Mouse (Mus musculus) urinary bladder, adult 18-20 months (tissue): ENCODE measurements around the gene Krtap28-13.

Experiments used
- DNase-seq, 2 experiments: peaks; one replicate each; pipeline ENCODE4 v3.0.0; 2022; ENCODE audit warnings: low spot score in 2 of 2, mixed read lengths in 2 of 2

Krtap28-13 gene

GRCm38 (mm10) chr1:83091268-83091667 is 30.5 kb downstream of the Krtap28-13 start:
- DNase-seq = no peak

DNA sequence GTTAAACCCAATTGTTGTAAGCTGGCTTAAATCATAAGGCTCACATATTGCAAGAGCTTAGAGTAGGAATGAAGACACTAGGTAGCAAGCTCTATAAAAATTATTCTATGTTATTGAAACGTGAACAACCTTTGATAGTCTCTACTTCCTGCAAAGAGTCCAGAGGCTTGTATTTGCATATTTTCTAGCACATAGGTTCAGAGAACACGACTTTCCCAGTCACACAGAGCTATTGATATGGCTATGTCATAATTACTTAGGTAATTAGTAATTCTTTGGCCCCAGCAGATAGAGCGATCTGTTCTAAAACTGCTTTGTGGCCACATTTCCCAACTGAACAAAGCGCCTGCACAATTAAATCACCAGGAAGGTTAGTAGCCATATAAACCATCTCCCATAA is 36.2 kb downstream of the Krtap28-13 start:
- no peak for DNase-seq

DNA sequence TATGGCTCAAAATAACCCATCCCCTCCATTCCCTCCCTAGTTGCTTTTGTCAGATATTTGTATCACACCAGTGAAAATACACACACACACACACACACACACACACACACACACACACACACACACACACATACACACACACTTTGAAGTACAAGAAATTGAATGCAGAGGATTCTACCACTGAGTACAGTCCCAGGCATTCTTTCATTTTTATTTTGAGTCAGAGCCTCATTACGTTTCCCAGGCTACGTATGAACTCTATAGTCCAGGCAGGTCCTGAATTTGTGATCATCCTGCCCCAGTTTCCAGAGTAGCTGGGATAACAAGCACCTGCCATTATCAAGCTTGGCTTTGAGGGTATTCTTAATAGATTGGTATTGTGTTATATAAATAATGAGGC is 38.4 kb downstream of the Krtap28-13 start:
- no peak for DNase-seq

DNA sequence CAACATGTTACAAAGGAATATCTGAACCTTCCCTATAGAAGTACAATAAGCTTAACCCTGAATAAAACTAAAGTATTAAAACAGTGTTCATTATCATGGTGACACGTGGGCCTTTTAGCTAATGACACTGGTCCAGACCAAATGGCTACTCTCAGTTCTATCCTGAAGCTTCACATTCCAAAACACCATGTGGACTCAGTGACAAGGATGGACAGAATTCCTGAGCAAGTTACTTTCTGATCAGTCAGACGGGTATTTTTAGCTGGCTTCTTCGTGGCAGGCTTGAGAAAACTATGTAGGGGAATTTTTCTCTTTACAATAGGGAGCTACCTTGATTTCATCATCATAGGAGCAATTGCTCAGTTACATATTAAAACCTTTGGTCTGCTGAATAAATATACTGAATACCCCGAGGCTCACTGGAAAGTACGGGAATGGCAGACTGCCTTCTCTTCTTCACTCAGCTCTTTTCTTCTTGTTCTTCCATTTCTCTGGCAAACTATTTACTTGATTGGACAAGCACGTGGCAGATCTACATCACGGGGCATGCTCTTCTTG is 38.9 kb downstream of the Krtap28-13 start:
- DNase-seq = no peak

DNA sequence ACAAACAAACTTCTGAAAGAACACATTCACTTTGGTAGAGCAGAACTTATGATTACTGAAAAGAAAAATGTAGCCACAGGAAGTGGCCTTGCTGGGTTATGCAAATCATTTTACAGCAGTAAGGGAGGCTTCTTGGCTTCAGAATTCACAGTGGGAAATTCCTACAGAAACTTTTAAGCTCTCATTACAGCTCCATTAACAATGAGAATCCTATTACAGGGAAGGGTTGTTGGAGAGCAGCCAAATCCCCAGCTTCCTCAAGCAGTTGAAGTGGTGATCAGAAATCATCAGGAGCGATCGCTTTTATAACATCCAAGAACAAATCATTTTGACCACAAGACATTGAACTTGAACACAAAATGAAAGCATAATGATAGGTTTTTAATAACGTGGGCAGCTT is 41.2 kb downstream of the Krtap28-13 start:
- no peak for DNase-seq

- DNase-seq = no peak
Observed at GRCm38 (mm10) chr1:83105464-83105863, 44.7 kb downstream of the Krtap28-13 start.

DNA sequence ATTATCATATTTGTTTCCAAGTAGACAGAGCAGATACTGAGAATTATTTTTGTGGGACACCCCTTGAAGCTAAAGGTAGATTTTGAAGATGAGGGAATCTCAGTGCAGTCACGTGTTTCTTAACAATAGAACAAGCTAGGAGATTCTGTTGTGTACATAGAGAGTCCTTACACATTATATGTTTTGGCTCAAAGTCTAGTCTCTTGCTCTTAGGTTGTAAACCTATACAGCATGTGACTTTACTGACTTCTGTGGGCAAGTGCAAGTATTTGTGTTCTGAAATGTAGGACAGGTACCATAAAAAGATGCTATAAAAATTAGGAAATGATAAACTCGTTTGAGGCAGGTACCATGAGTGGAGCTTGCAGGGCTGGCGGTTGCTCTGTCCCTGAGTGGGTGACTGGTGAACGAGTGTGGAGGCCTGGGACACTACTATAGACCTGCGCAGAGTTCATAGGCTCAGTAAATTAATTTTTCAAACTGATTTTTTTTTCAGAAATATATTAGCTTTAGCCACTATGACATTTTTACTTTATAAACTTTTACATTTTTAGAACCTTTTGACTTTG is 46.8 kb downstream of the Krtap28-13 start:
- no peak for DNase-seq

- no peak for DNase-seq
Observed at GRCm38 (mm10) chr1:83110992-83111391, 50.3 kb downstream of the Krtap28-13 start.
